Mouse (Mus musculus): ENCODE measurements at regions not wholly inside any gene's neighbourhood (a gene's known extent, or its start where the extent isn't known, plus 50 kb on each side); places are given as distances from the start of the nearest gene placed in this dataset.

DNA sequence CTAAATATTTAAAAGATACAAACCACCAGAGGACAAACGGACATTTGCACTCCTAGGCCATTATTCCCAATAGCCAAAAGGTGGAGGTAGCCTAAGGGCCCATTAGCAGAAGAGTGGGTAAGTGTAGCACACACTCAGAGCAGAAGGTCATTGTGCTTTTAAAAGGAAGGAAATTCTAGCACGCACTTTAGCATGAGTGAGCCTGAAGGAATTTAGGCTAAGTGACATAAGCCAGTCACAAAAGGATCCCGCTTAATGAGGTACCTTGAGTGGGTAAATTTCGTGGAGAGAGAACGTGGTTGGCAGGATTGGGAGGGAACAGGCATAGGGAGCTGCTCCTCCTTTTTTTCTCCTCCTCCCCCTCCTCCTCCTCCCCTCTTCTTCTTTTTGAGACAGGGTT is 70.4 kb upstream of the Cd28 start:
- Histone ChIP-seq H3K4me3 (no peak overlapping the region), H3K79me2 (ENCODE audit: control insufficient read depth, insufficient read depth) (no peaks in the 10 kb centered on the region), H3K27me3 (ENCODE audit: control insufficient read depth, insufficient read depth, insufficient read length) (no peaks in the 10 kb centered on the region), H3K4me2 (ENCODE audit: low read depth) (no peak overlapping the region), H3ac (ENCODE audit: control insufficient read depth, insufficient read length) (no peak overlapping the region), H3K36me3 (ENCODE audit: control insufficient read depth, insufficient read depth) (no peaks in the 10 kb centered on the region)
- TF ChIP-seq SRF (IDR thresholded peaks at IDR 0.05; ENCODE audit: control insufficient read depth, insufficient read length, low read depth) (no peak), TCF3 (IDR thresholded peaks at IDR 0.05; ENCODE audit: insufficient read length, low read depth) (no peak), MYOG (IDR thresholded peaks at IDR 0.05; ENCODE audit: control insufficient read depth in 1 of 3, insufficient read depth in 1 of 3, insufficient read length in 2 of 3, low read depth in 2 of 3) (no peak), MYOD1 (IDR thresholded peaks at IDR 0.05; ENCODE audit: control insufficient read depth in 1 of 3, insufficient read length in 2 of 3, low read depth in 2 of 3) (no peak), REST (IDR thresholded peaks at IDR 0.05; ENCODE audit: insufficient read depth, insufficient read length) (no peak), TCF12 (IDR thresholded peaks at IDR 0.05; ENCODE audit: insufficient read depth, poor library complexity, severe bottlenecking) (no peak), POLR2A (IDR thresholded peaks at IDR 0.05; ENCODE audit: insufficient read length, low read depth) (no peak), USF1 (IDR thresholded peaks at IDR 0.05; ENCODE audit: low read depth) (no peak), POLR2AphosphoS2 (IDR thresholded peaks at IDR 0.05; ENCODE audit: insufficient read length, low read depth) (no peak), E2F4 (IDR thresholded peaks at IDR 0.05; ENCODE audit: insufficient read depth) (no peak)

GRCm38 (mm10) chr1:60645176-60645575 is 71.4 kb upstream of the Cd28 start:
- no peaks in the 10 kb centered on the region for H3K36me3 ChIP-seq (ENCODE audit: control insufficient read depth, insufficient read depth)
- no peak overlapping the region for H3K4me3 ChIP-seq
- no peak overlapping the region for H3ac ChIP-seq (ENCODE audit: control insufficient read depth, insufficient read length)
- H3K79me2 ChIP-seq (ENCODE audit: control insufficient read depth, insufficient read depth): no peaks in the 10 kb centered on the region
- H3K27me3 ChIP-seq (ENCODE audit: control insufficient read depth, insufficient read depth, insufficient read length): no peaks in the 10 kb centered on the region
- TF ChIP-seq MYOD1 (IDR thresholded peaks at IDR 0.05; ENCODE audit: control insufficient read depth in 1 of 3, insufficient read length in 2 of 3, low read depth in 2 of 3): no peak
- no peak for TF ChIP-seq TCF3 (IDR thresholded peaks at IDR 0.05; ENCODE audit: insufficient read length, low read depth)
- TF ChIP-seq E2F4 (IDR thresholded peaks at IDR 0.05; ENCODE audit: insufficient read depth): no peak
- no peak for TF ChIP-seq REST (IDR thresholded peaks at IDR 0.05; ENCODE audit: insufficient read depth, insufficient read length)
- no peak for TF ChIP-seq CEBPB (IDR thresholded peaks at IDR 0.05; ENCODE audit: insufficient read depth, poor library complexity, severe bottlenecking)
- TF ChIP-seq POLR2A (IDR thresholded peaks at IDR 0.05; ENCODE audit: insufficient read length, low read depth): no peak
- TF ChIP-seq TCF12 (IDR thresholded peaks at IDR 0.05; ENCODE audit: insufficient read depth, poor library complexity, severe bottlenecking): no peak
- TF ChIP-seq MYOG (IDR thresholded peaks at IDR 0.05; ENCODE audit: control insufficient read depth in 1 of 3, insufficient read depth in 1 of 3, insufficient read length in 2 of 3, low read depth in 2 of 3): no peak
- no peak for TF ChIP-seq USF1 (IDR thresholded peaks at IDR 0.05; ENCODE audit: low read depth)
- no peak for TF ChIP-seq POLR2AphosphoS2 (IDR thresholded peaks at IDR 0.05; ENCODE audit: insufficient read length, low read depth)
- TF ChIP-seq MAX (IDR thresholded peaks at IDR 0.05; ENCODE audit: low read depth): no peak
- no peak for TF ChIP-seq SRF (IDR thresholded peaks at IDR 0.05; ENCODE audit: control insufficient read depth, insufficient read length, low read depth)
- no peak overlapping the region for H3K4me2 ChIP-seq (ENCODE audit: low read depth)

DNA sequence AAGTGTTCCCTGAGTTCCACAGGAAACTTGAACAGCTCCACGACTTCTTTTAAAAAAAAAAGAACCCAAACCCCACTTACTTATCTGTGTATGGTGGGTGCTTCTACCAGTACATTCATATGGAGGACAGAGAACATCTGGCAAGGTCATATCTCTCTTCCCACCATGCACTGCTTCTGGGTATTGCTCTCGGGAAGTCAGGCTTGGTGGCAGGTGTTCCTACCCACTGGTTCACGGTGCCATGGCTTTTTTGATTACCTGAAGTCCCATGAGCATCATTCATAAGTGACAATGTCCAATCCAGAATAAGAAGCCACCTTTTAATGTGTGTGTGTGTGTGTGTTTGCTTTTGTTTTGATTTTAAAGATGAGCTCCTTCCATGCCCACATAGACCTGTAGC is 73.8 kb upstream of the Cd28 start:
- H3K4me3 ChIP-seq: no peak overlapping the region
- TF ChIP-seq POLR2A (IDR thresholded peaks at IDR 0.05; ENCODE audit: insufficient read length, low read depth) (no peak), TCF3 (IDR thresholded peaks at IDR 0.05; ENCODE audit: insufficient read length, low read depth) (no peak), REST (IDR thresholded peaks at IDR 0.05; ENCODE audit: insufficient read depth, insufficient read length) (no peak), MYOD1 (IDR thresholded peaks at IDR 0.05; ENCODE audit: control insufficient read depth in 1 of 3, insufficient read length in 2 of 3, low read depth in 2 of 3) (no peak), USF1 (IDR thresholded peaks at IDR 0.05; ENCODE audit: low read depth) (no peak), TCF12 (IDR thresholded peaks at IDR 0.05; ENCODE audit: insufficient read depth, poor library complexity, severe bottlenecking) (no peak), POLR2AphosphoS2 (IDR thresholded peaks at IDR 0.05; ENCODE audit: insufficient read length, low read depth) (no peak)
- no peaks in the 10 kb centered on the region for H3K36me3 ChIP-seq (ENCODE audit: control insufficient read depth, insufficient read depth)
- no peaks in the 10 kb centered on the region for H3K79me2 ChIP-seq (ENCODE audit: control insufficient read depth, insufficient read depth)
- H3K4me2 ChIP-seq (ENCODE audit: low read depth): no peak overlapping the region
- H3ac ChIP-seq (ENCODE audit: control insufficient read depth, insufficient read length): no peak overlapping the region
- no peaks in the 10 kb centered on the region for H3K27me3 ChIP-seq (ENCODE audit: control insufficient read depth, insufficient read depth, insufficient read length)

DNA sequence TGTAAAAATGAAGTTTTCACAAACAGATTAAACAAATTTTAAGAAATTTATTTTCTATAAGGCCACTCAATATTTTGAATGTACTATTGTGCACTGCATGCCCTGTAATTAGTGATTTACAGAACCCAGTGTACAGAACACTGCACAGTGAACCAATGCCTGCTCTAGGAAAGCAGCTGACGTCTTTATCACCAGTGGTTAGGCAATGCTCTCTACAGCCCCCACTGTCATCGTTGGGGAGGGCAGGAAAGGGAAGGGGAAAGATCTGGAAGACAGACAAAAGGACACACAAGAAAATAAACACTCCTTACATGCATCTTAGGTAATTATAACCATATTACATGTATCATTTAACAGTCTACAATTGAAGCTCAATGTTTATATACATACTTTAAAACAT is 74.4 kb upstream of the Cd28 start:
- Histone ChIP-seq H3K4me3 (no peak overlapping the region), H3K79me2 (ENCODE audit: control insufficient read depth, insufficient read depth) (no peaks in the 10 kb centered on the region), H3K4me2 (ENCODE audit: low read depth) (no peak overlapping the region), H3K36me3 (ENCODE audit: control insufficient read depth, insufficient read depth) (no peaks in the 10 kb centered on the region), H3K27me3 (ENCODE audit: control insufficient read depth, insufficient read depth, insufficient read length) (no peaks in the 10 kb centered on the region), H3ac (ENCODE audit: control insufficient read depth, insufficient read length) (no peak overlapping the region)
- TF ChIP-seq TCF3 (IDR thresholded peaks at IDR 0.05; ENCODE audit: insufficient read length, low read depth) (no peak), CEBPB (IDR thresholded peaks at IDR 0.05; ENCODE audit: insufficient read depth, poor library complexity, severe bottlenecking) (no peak), POLR2A (IDR thresholded peaks at IDR 0.05; ENCODE audit: insufficient read length, low read depth) (no peak), REST (IDR thresholded peaks at IDR 0.05; ENCODE audit: insufficient read depth, insufficient read length) (no peak), SRF (IDR thresholded peaks at IDR 0.05; ENCODE audit: control insufficient read depth, insufficient read length, low read depth) (no peak), E2F4 (IDR thresholded peaks at IDR 0.05; ENCODE audit: insufficient read depth) (no peak), USF1 (IDR thresholded peaks at IDR 0.05; ENCODE audit: low read depth) (no peak), POLR2AphosphoS2 (IDR thresholded peaks at IDR 0.05; ENCODE audit: insufficient read length, low read depth) (no peak), MAX (IDR thresholded peaks at IDR 0.05; ENCODE audit: low read depth) (no peak), MYOG (IDR thresholded peaks at IDR 0.05; ENCODE audit: control insufficient read depth in 1 of 3, insufficient read depth in 1 of 3, insufficient read length in 2 of 3, low read depth in 2 of 3) (no peak), MYOD1 (IDR thresholded peaks at IDR 0.05; ENCODE audit: control insufficient read depth in 1 of 3, insufficient read length in 2 of 3, low read depth in 2 of 3) (no peak), TCF12 (IDR thresholded peaks at IDR 0.05; ENCODE audit: insufficient read depth, poor library complexity, severe bottlenecking) (no peak)

DNA sequence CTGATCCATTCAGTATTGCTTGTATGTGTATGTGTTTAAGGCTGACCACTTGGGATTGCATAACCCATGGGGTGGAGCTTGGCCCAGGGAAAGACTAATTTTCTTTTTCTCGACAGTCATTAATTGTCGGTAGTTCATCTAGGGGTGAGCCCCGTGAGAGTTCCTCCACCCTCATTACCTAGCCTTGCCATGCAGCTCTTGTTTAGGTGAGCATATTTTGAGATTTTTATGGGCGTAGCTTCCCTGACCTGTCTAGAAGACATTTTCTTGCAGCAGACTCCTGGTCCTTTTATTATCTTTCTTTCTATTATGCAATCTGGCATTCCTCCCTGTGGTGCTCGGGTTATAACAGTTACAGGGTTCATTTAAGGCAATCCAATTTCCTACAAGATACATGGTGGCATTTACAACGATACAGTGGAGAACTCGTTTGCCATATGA is 74.4 kb upstream of the Raph1 start:
- no peaks in the 10 kb centered on the region for H3K27me3 ChIP-seq (ENCODE audit: control insufficient read depth, insufficient read depth, insufficient read length)
- TF ChIP-seq TCF12 (IDR thresholded peaks at IDR 0.05; ENCODE audit: insufficient read depth, poor library complexity, severe bottlenecking) (no peak), E2F4 (IDR thresholded peaks at IDR 0.05; ENCODE audit: insufficient read depth) (no peak), POLR2A (IDR thresholded peaks at IDR 0.05; ENCODE audit: insufficient read length, low read depth) (no peak), SRF (IDR thresholded peaks at IDR 0.05; ENCODE audit: control insufficient read depth, insufficient read length, low read depth) (no peak), TCF3 (IDR thresholded peaks at IDR 0.05; ENCODE audit: insufficient read length, low read depth) (no peak), MYOG (IDR thresholded peaks at IDR 0.05; ENCODE audit: control insufficient read depth in 1 of 3, insufficient read depth in 1 of 3, insufficient read length in 2 of 3, low read depth in 2 of 3) (no peak), POLR2AphosphoS2 (IDR thresholded peaks at IDR 0.05; ENCODE audit: insufficient read length, low read depth) (no peak), MAX (IDR thresholded peaks at IDR 0.05; ENCODE audit: low read depth) (no peak), CEBPB (IDR thresholded peaks at IDR 0.05; ENCODE audit: insufficient read depth, poor library complexity, severe bottlenecking) (no peak), MYOD1 (IDR thresholded peaks at IDR 0.05; ENCODE audit: control insufficient read depth in 1 of 3, insufficient read length in 2 of 3, low read depth in 2 of 3) (no peak), USF1 (IDR thresholded peaks at IDR 0.05; ENCODE audit: low read depth) (no peak), REST (IDR thresholded peaks at IDR 0.05; ENCODE audit: insufficient read depth, insufficient read length) (no peak)
- no peak overlapping the region for H3ac ChIP-seq (ENCODE audit: control insufficient read depth, insufficient read length)
- H3K4me2 ChIP-seq (ENCODE audit: low read depth): no peak overlapping the region
- no peaks in the 10 kb centered on the region for H3K79me2 ChIP-seq (ENCODE audit: control insufficient read depth, insufficient read depth)
- no peak overlapping the region for H3K4me3 ChIP-seq
- H3K36me3 ChIP-seq (ENCODE audit: control insufficient read depth, insufficient read depth): no peaks in the 10 kb centered on the region

Measured in myocyte (in vitro differentiated cells).